Mouse (Mus musculus): ENCODE data around the gene Ifna4.
"Not testable (repeated sequence)": the region's sequence is repeated elsewhere in the genome, so short reads cannot be mapped to it uniquely, and the experiment has no call there.

Ifna4 gene

GRCm38 (mm10) chr4:88841438-88841911 lies at the start of gene Ifna4:
Gene Ifna4 (plus strand): TSS chr4:88841861.
- in situ Hi-C loops (cut with MseI, MboI) = no loop called here

- in situ Hi-C loops (cut with MseI, MboI) = not testable (repeated sequence)
Measured at GRCm38 (mm10) chr4:88793936-88794675, 47.6 kb upstream of the Ifna4 start, which contains the start of gene Gm13275. Gene Gm13275 (plus strand): TSS chr4:88794487.

- in situ Hi-C loops (cut with MseI, MboI) = not testable (repeated sequence)
Measured at GRCm38 (mm10) chr4:88797097-88797496, 44.6 kb upstream of the Ifna4 start, which contains the start of gene Gm13279. Gene Gm13279 (plus strand): TSS chr4:88797397.

- in situ Hi-C loops (cut with MseI, MboI) = not testable (repeated sequence)
Measured at GRCm38 (mm10) chr4:88799365-88799764, 42.3 kb upstream of the Ifna4 start, which contains the start of gene Gm13285. Gene Gm13285 (plus strand): TSS chr4:88799665.

- in situ Hi-C loops (cut with MseI, MboI) = not testable (repeated sequence)
Measured at GRCm38 (mm10) chr4:88802954-88803353, 38.7 kb upstream of the Ifna4 start, which contains the start of gene Gm13287. Gene Gm13287 (plus strand): TSS chr4:88803254.

- in situ Hi-C loops (cut with MseI, MboI) = not testable (repeated sequence)
Measured at GRCm38 (mm10) chr4:88805231-88805630, 36.4 kb upstream of the Ifna4 start, which contains the start of gene Gm13288. Gene Gm13288 (plus strand): TSS chr4:88805531.

- in situ Hi-C loops (cut with MseI, MboI) = not testable (repeated sequence)
Measured at GRCm38 (mm10) chr4:88805761-88806160, 35.9 kb upstream of the Ifna4 start.

- in situ Hi-C loops (cut with MseI, MboI) = no loop called here
Measured at GRCm38 (mm10) chr4:88815928-88816327, 25.7 kb upstream of the Ifna4 start, which contains the start of gene Ifna7. Gene Ifna7 (plus strand): TSS chr4:88816228.

- in situ Hi-C loops (cut with MseI, MboI) = no loop called here
Measured at GRCm38 (mm10) chr4:88819659-88820058, 22.0 kb upstream of the Ifna4 start, which contains the start of gene Ifna11. Gene Ifna11 (plus strand): TSS chr4:88819959.

GRCm38 (mm10) chr4:88822995-88823394 lies 18.7 kb upstream of the Ifna4 start:
- in situ Hi-C loops (cut with MseI, MboI) = no loop called here

- in situ Hi-C loops (cut with MseI, MboI) = not testable (repeated sequence)
Measured at GRCm38 (mm10) chr4:88827116-88827515, 14.5 kb upstream of the Ifna4 start, which contains the start of gene Ifna6. Gene Ifna6 (plus strand): TSS chr4:88827416.

GRCm38 (mm10) chr4:88830523-88830922 lies 11.1 kb upstream of the Ifna4 start:
- in situ Hi-C loops (cut with MseI, MboI) = no loop called here

GRCm38 (mm10) chr4:88835225-88835624 lies 6.4 kb upstream of the Ifna4 start, which contains the start of gene Ifna5:
Gene Ifna5 (plus strand): TSS chr4:88835525.
- in situ Hi-C loops (cut with MseI, MboI) = not testable (repeated sequence)

GRCm38 (mm10) chr4:88838828-88839227 lies 2.8 kb upstream of the Ifna4 start:
- in situ Hi-C loops (cut with MseI, MboI) = no loop called here

GRCm38 (mm10) chr4:88840058-88840457 lies 1.6 kb upstream of the Ifna4 start:
- in situ Hi-C loops (cut with MseI, MboI) = no loop called here

- in situ Hi-C loops (cut with MseI, MboI) = no loop called here
Measured at GRCm38 (mm10) chr4:88845334-88845733, 3.7 kb downstream of the Ifna4 start.

- in situ Hi-C loops (cut with MseI, MboI) = no loop called here
Measured at GRCm38 (mm10) chr4:88849698-88850097, 8.0 kb downstream of the Ifna4 start, which contains the start of gene Ifna1. Gene Ifna1 (plus strand): TSS chr4:88850087.

- in situ Hi-C loops (cut with MseI, MboI) = no loop called here
Measured at GRCm38 (mm10) chr4:88851026-88851763, 9.5 kb downstream of the Ifna4 start.

- in situ Hi-C loops (cut with MseI, MboI) = no loop called here
Measured at GRCm38 (mm10) chr4:88859214-88859613, 17.6 kb downstream of the Ifna4 start.

GRCm38 (mm10) chr4:88863309-88863708 lies 21.6 kb downstream of the Ifna4 start:
- in situ Hi-C loops (cut with MseI, MboI) = no loop called here

GRCm38 (mm10) chr4:88864599-88864998 lies 22.9 kb downstream of the Ifna4 start:
- in situ Hi-C loops (cut with MseI, MboI) = no loop called here

- in situ Hi-C loops (cut with MseI, MboI) = no loop called here
Measured at GRCm38 (mm10) chr4:88865011-88865569, 23.4 kb downstream of the Ifna4 start.
